Comparison of ENCODE assay signal across 8 mouse cellular contexts in the genomic region with DNA sequence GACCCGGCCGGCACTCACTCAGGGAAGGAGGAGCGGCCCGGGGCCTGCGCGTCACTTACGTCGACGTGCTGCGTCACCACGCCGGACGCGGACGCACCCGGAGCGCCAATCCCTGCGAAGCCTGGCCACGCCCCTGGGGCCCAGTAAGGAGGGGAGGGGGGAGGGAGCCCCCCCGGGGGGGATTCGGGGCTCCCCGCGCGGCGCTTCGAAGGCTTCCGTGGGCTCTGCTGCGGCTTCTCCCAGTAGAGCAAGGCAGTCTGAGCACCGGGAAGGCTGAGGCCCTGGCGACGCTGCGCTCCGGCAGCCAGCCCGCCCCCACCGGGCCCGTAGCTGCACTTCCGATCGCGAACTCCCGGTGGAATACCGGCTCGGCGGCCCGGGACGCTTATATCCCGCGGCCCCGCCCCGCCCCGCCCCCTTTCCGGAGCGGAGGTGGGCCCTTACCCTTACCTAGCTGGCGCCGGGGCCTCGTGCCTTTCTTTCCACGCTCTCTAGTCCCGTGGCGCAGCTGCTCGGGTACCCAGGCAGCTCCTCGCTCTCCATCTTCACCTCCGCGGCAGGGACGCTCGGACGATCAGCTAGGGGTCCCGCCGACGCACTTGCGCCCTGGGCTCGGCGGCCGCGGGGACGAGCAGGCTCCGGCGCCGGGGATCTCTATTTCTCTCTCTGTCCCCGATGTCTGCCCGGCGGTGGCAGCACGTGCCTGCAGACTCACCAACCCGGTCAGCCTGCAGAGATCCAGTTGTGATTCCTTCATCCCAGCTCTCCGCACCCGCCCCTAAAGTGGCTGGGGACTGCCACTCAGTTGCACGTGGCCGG. TPM values are rescaled to one million over a fixed set of nuclear protein-coding genes. Genes with fewer than 3 reads are reported as not detected.
A peak's percentile ranks its signal among the peaks of the same experiment; 100 is the strongest.
DNase-seq lines count a peak whose midpoint lies in the region; ATAC-seq and TF ChIP-seq lines count a peak whose summit lies in the region.

A gene (minus strand): TSS at position 129 of the 819 bp plus-strand sequence.

- H3K4me1 ChIP-seq in megakaryocyte, embryonic 14.5 days, result peaks cover 50% of the 10 kb centered on the region

- peak within 1 kb of the TSS; percentile 99 for H3K27ac ChIP-seq in gastrocnemius, adult 2 months

- peak; percentile 84 for ATAC-seq in common myeloid progenitor, adult 5-6 weeks (replicated peaks; ENCODE audit: low read depth, poor library complexity, severe bottlenecking)

- intact Hi-C loops in gastrocnemius, adult 2 months (cut with DNase I), result loop anchor here (2.0 to 5.0 kb wide), 2 partner anchors 34 to 100 kb away; a partner anchor contains a TSS

- H3K4me3 ChIP-seq in gastrocnemius, adult 2 months, result peak within 1 kb of the TSS; percentile 96
- peak within 1 kb of the TSS; percentile 96 for H3K4me3 ChIP-seq in megakaryocyte, embryonic 14.5 days (replicated peaks)

- no peak for TF ChIP-seq CTCF in gastrocnemius, adult 2 months (IDR thresholded peaks at IDR 0.05)

- H3K36me3 ChIP-seq in megakaryocyte, embryonic 14.5 days (replicated peaks; ENCODE audit: low read length), result peaks cover 27% of the 10 kb centered on the region

- DNase-seq in ZHBTc4 (ENCODE audit: low read depth, low spot score), result peak; percentile 98
- DNase-seq in gastrocnemius, adult 2 months, result peak; percentile 98
- peak; percentile 56 for DNase-seq in hindlimb bud, embryonic 11.5 days (ENCODE audit: extremely low spot score, low read depth, low spot score)
- DNase-seq in left cerebral cortex, adult 8-10 months (ENCODE audit: low spot score in 2 of 2), result peak; percentile 66 to 93
- peak; percentile 97 for DNase-seq in right cerebral cortex, postnatal 10 days (ENCODE audit: low spot score in 2 of 2)
- peak; percentile 92 for DNase-seq in urinary bladder, postnatal 25 days (ENCODE audit: low spot score)

- no peaks in the 10 kb centered on the region for H3K9me3 ChIP-seq in megakaryocyte, embryonic 14.5 days

- H3K27me3 ChIP-seq in megakaryocyte, embryonic 14.5 days (replicated peaks), result no peaks in the 10 kb centered on the region

RNA-seq across cellular contexts. Expression of the gene that starts here (rescaled TPM):
- total RNA-seq in common myeloid progenitor, adult 5-6 weeks (2017), result 51.6 and 74.2 TPM in 2 replicates
- total RNA-seq in gastrocnemius, adult 2 months (2021), result 10 to 100 TPM; 22.2 to 24.1 TPM
- total RNA-seq in left cerebral cortex, adult 8-10 months (2022), result 10 to 100 TPM; 42.4 to 45.3 (median 44.6) TPM
- 9.9 and 24.6 TPM in 2 replicates for polyA plus RNA-seq in megakaryocyte, embryonic 14.5 days (2012; ENCODE audit: insufficient read depth, low replicate concordance)

Comparison
In these comparisons a context has a peak if more than half of its experiments do, and no peak if none do; other contexts are left out.
1. Peak in every context shown above with its lines: DNase-seq, ATAC-seq, H3K4me3 ChIP-seq and H3K27ac ChIP-seq.